31 mouse cellular contexts compared by ENCODE assay signal in the genomic region with DNA sequence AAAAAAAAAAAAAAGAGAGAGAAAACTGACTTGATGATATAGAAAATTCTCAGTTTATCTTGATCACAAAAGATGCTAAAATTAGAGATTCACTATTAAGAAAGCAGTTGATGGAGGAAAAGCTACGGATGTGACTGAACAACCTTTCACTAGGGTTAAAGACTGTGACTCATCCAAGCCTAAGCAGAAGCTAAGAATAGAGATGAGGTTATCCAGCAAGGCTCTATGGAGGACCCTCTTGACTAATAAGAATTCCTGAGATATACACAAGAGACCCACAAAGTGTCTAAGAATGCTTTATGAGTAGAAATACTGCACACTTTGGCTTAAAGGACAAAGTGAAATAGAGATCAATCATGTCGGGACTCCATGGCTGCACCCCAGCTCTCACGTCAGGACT. TPM values are rescaled to one million over a fixed set of nuclear protein-coding genes. Genes with fewer than 3 reads are reported as not detected.
A peak's percentile ranks its signal among the peaks of the same experiment; 100 is the strongest.
DNase-seq lines count a peak whose midpoint lies in the region; ATAC-seq and TF ChIP-seq lines count a peak whose summit lies in the region.
"Had no signal": no experiment of that assay in that cellular context is flagged by ENCODE, and none has a peak within 500 bp of the region (broad histone marks: within the 10 kb centered on the region; RNA-seq: fewer than 3 reads in every experiment).

No protein-coding gene starts in this region.

- H3K4me3 ChIP-seq in heart, postnatal 0 days (ENCODE audit: low read depth, low read length) = no peak overlapping the region
- H3K4me3 ChIP-seq in heart, adult 2 months = no peak overlapping the region
- H3K4me3 ChIP-seq in embryonic fibroblast, embryonic 13.5 days (ENCODE audit: insufficient read depth, low read length) = no peak overlapping the region
- no peak overlapping the region for H3K4me3 ChIP-seq in olfactory bulb, adult 2 months (ENCODE audit: insufficient read depth, low read depth, low read length)
- H3K4me3 ChIP-seq in midbrain, embryonic 11.5 days (ENCODE audit: low read depth, low read length) = no peak overlapping the region
- H3K4me3 ChIP-seq in midbrain, embryonic 14.5 days (replicated peaks; ENCODE audit: low read depth, low read length) = no peak overlapping the region
- no peak overlapping the region for H3K4me3 ChIP-seq in midbrain, embryonic 15.5 days
- H3K4me3 ChIP-seq: embryonic facial prominence, embryonic 12.5 days; embryonic facial prominence, embryonic 15.5 days; erythroblast, embryonic 14.5 days; forebrain, embryonic 12.5 days; forebrain, embryonic 15.5 days; hindbrain, embryonic 12.5 days; hindbrain, embryonic 15.5 days had no signal

- TF ChIP-seq CTCF in heart, postnatal 0 days (IDR thresholded peaks at IDR 0.05; ENCODE audit: low read depth) = no peak
- no peak for TF ChIP-seq CTCF in heart, adult 2 months (IDR thresholded peaks at IDR 0.05)
- TF ChIP-seq CTCF in embryonic fibroblast, embryonic 13.5 days (IDR thresholded peaks at IDR 0.05; ENCODE audit: borderline replicate concordance, insufficient read depth, low read length) = no peak
- no peak for TF ChIP-seq CTCF in olfactory bulb, adult 2 months (IDR thresholded peaks at IDR 0.05; ENCODE audit: insufficient read depth, low read depth, low read length)

- intact Hi-C loops in heart, adult 2 months (cut with DNase I) = no loop called here

- no peak overlapping the region for H3K4me2 ChIP-seq in heart, postnatal 0 days (ENCODE audit: low read depth, low read length)
- H3K4me2 ChIP-seq in midbrain, embryonic 11.5 days = no peak overlapping the region
- no peak overlapping the region for H3K4me2 ChIP-seq in midbrain, embryonic 14.5 days (ENCODE audit: low read length)
- H3K4me2 ChIP-seq in midbrain, embryonic 15.5 days = no peak overlapping the region
- H3K4me2 ChIP-seq: embryonic facial prominence, embryonic 12.5 days; embryonic facial prominence, embryonic 15.5 days; forebrain, embryonic 12.5 days; forebrain, embryonic 15.5 days; heart, embryonic 11.5 days; hindbrain, embryonic 12.5 days; hindbrain, embryonic 15.5 days had no signal

- H3K36me3 ChIP-seq in heart, postnatal 0 days (replicated peaks; ENCODE audit: control insufficient read depth, insufficient read depth, low read length) = no peaks in the 10 kb centered on the region; the same call in 1 of the 2 replicates
- no peaks in the 10 kb centered on the region for H3K36me3 ChIP-seq in heart, adult 2 months (ENCODE audit: control insufficient read depth, insufficient read depth, low read length)
- H3K36me3 ChIP-seq in midbrain, embryonic 11.5 days (ENCODE audit: control insufficient read depth, insufficient read depth, low read length) = no peaks in the 10 kb centered on the region
- H3K36me3 ChIP-seq in midbrain, embryonic 14.5 days (ENCODE audit: control insufficient read depth, insufficient read depth, low read length) = no peaks in the 10 kb centered on the region
- no peaks in the 10 kb centered on the region for H3K36me3 ChIP-seq in midbrain, embryonic 15.5 days (replicated peaks)
- H3K36me3 ChIP-seq: embryonic facial prominence, embryonic 12.5 days; embryonic facial prominence, embryonic 15.5 days; forebrain, embryonic 15.5 days; hindbrain, embryonic 12.5 days; hindbrain, embryonic 15.5 days had no signal

- TF ChIP-seq EP300 in heart, postnatal 0 days (IDR thresholded peaks at IDR 0.05; ENCODE audit: low read depth) = no peak
- no peak for TF ChIP-seq EP300 in heart, adult 2 months (IDR thresholded peaks at IDR 0.05; ENCODE audit: insufficient read depth, low read depth, low read length)

- H3K9me3 ChIP-seq in heart, postnatal 0 days (replicated peaks; ENCODE audit: control insufficient read depth, low read length) = no peaks in the 10 kb centered on the region
- no peaks in the 10 kb centered on the region for H3K9me3 ChIP-seq in midbrain, embryonic 11.5 days (ENCODE audit: control insufficient read depth, low read length)
- no peaks in the 10 kb centered on the region for H3K9me3 ChIP-seq in midbrain, embryonic 14.5 days (ENCODE audit: control insufficient read depth, low read length)
- H3K9me3 ChIP-seq in midbrain, embryonic 15.5 days = no peaks in the 10 kb centered on the region
- H3K9me3 ChIP-seq: embryonic facial prominence, embryonic 12.5 days; embryonic facial prominence, embryonic 15.5 days; forebrain, embryonic 12.5 days; forebrain, embryonic 15.5 days; hindbrain, embryonic 12.5 days; hindbrain, embryonic 15.5 days had no signal

- 41% methylated on average over 3 of the region's 3 CpGs for WGBS in heart, postnatal 0 days
- WGBS in heart, adult 2 months = 58% methylated on average over 3 of the region's 3 CpGs
- 71% methylated on average over 3 of the region's 3 CpGs for WGBS in olfactory bulb, adult 2 months
- 95% methylated on average over 3 of the region's 3 CpGs for WGBS in midbrain, embryonic 11.5 days
- WGBS in midbrain, embryonic 14.5 days = 97% methylated on average over 3 of the region's 3 CpGs
- 92% methylated on average over 3 of the region's 3 CpGs for WGBS in midbrain, embryonic 15.5 days

- peak; percentile 34 for DNase-seq in heart, postnatal 0 days (ENCODE audit: low spot score)
- no peak for DNase-seq in heart, adult 2 months
- peak; percentile 79 for DNase-seq in 416B (ENCODE audit: low read depth)
- no peak for DNase-seq in midbrain, embryonic 11.5 days (ENCODE audit: low spot score, missing footprints)
- DNase-seq in midbrain, embryonic 14.5 days = no peak
- DNase-seq: adrenal gland, adult 8-10 months; adrenal gland, postnatal 25 days; cerebellum, adult 18-20 months; cerebellum, adult 9-10 months; cerebellum, postnatal 14 days; gastrocnemius, postnatal 10 days; gastrocnemius, postnatal 36 days; kidney, adult 11 months had no signal

- H3K4me1 ChIP-seq in heart, postnatal 0 days (ENCODE audit: control insufficient read depth, insufficient read depth) = peaks cover 32% of the 10 kb centered on the region
- peaks cover 6% of the 10 kb centered on the region for H3K4me1 ChIP-seq in heart, adult 2 months (ENCODE audit: control insufficient read depth, insufficient read depth, low read length)
- peaks cover 24% of the 10 kb centered on the region for H3K4me1 ChIP-seq in embryonic fibroblast, embryonic 13.5 days (ENCODE audit: control insufficient read depth, insufficient read depth, low read length)
- peaks cover 20% of the 10 kb centered on the region for H3K4me1 ChIP-seq in olfactory bulb, adult 2 months (ENCODE audit: control insufficient read depth, insufficient read depth, low read length)
- no peaks in the 10 kb centered on the region for H3K4me1 ChIP-seq in midbrain, embryonic 11.5 days (ENCODE audit: control insufficient read depth, insufficient read depth, low read length)
- 0 out of 2 replicates have a peak, but pooled peaks cover 3% of the 10 kb centered on the region for H3K4me1 ChIP-seq in midbrain, embryonic 14.5 days (ENCODE audit: control insufficient read depth, insufficient read depth, low read length)
- H3K4me1 ChIP-seq in midbrain, embryonic 15.5 days = peaks cover 6% of the 10 kb centered on the region; the same call in 1 of the 2 replicates
- H3K4me1 ChIP-seq: embryonic facial prominence, embryonic 12.5 days; forebrain, embryonic 12.5 days had no signal

- no peak overlapping the region for H3K27ac ChIP-seq in heart, postnatal 0 days (ENCODE audit: low read depth)
- no peak overlapping the region for H3K27ac ChIP-seq in heart, adult 2 months
- peak overlapping the region; percentile 19; the same call in 1 of the 2 replicates for H3K27ac ChIP-seq in embryonic fibroblast, embryonic 13.5 days (ENCODE audit: insufficient read depth, low read length)
- H3K27ac ChIP-seq in olfactory bulb, adult 2 months (ENCODE audit: insufficient read depth, low read depth, low read length) = 0 out of 2 replicates have a peak overlapping the region, but pooled peaks have one; percentile 33
- no peak overlapping the region for H3K27ac ChIP-seq in midbrain, embryonic 11.5 days (ENCODE audit: low read depth, low read length)
- H3K27ac ChIP-seq in midbrain, embryonic 14.5 days (replicated peaks; ENCODE audit: low read depth, low read length) = no peak overlapping the region
- H3K27ac ChIP-seq in midbrain, embryonic 15.5 days = no peak overlapping the region
- H3K27ac ChIP-seq: embryonic facial prominence, embryonic 12.5 days; embryonic facial prominence, embryonic 15.5 days; forebrain, embryonic 12.5 days; forebrain, embryonic 15.5 days; hindbrain, embryonic 12.5 days; hindbrain, embryonic 15.5 days had no signal

- no peak for ATAC-seq in heart, postnatal 0 days (ENCODE audit: insufficient read depth, low read depth)
- ATAC-seq in midbrain, embryonic 11.5 days (ENCODE audit: low FRiP score) = no peak
- no peak for ATAC-seq in midbrain, embryonic 14.5 days (ENCODE audit: low FRiP score, low TSS enrichment)
- no peak for ATAC-seq in midbrain, embryonic 15.5 days (replicated peaks)
- ATAC-seq: activated CD4-positive, CD25-positive, alpha-beta regulatory T cell, adult 4 months; forebrain, embryonic 15.5 days had no signal

- H3K27me3 ChIP-seq in heart, postnatal 0 days (ENCODE audit: control insufficient read depth, insufficient read depth, low read length) = no peaks in the 10 kb centered on the region
- no peaks in the 10 kb centered on the region for H3K27me3 ChIP-seq in heart, adult 2 months (ENCODE audit: control insufficient read depth, insufficient read depth, low read length)
- no peaks in the 10 kb centered on the region for H3K27me3 ChIP-seq in midbrain, embryonic 11.5 days (ENCODE audit: control insufficient read depth, insufficient read depth, low read length)
- no peaks in the 10 kb centered on the region for H3K27me3 ChIP-seq in midbrain, embryonic 14.5 days (ENCODE audit: control insufficient read depth, insufficient read depth, low read length)
- H3K27me3 ChIP-seq in midbrain, embryonic 15.5 days (replicated peaks) = no peaks in the 10 kb centered on the region
- H3K27me3 ChIP-seq: embryonic facial prominence, embryonic 12.5 days; embryonic facial prominence, embryonic 15.5 days; forebrain, embryonic 12.5 days; forebrain, embryonic 15.5 days; hindbrain, embryonic 12.5 days; hindbrain, embryonic 15.5 days had no signal

- 0 out of 2 replicates have a peak, but pooled peaks cover 1% of the 10 kb centered on the region for H3K79me2 ChIP-seq in heart, adult 2 months (replicated peaks; ENCODE audit: control insufficient read depth, insufficient read depth, low read length)

- TF ChIP-seq POLR2A in heart, adult 2 months (IDR thresholded peaks at IDR 0.05; ENCODE audit: insufficient read depth, low read depth, low read length) = no peak
- no peak for TF ChIP-seq POLR2A in embryonic fibroblast, embryonic 13.5 days (IDR thresholded peaks at IDR 0.05; ENCODE audit: low read depth, low read length)
- TF ChIP-seq POLR2A in olfactory bulb, adult 2 months (IDR thresholded peaks at IDR 0.05; ENCODE audit: insufficient read depth, low read depth, low read length) = no peak

- H3K9ac ChIP-seq in heart, postnatal 0 days (replicated peaks; ENCODE audit: low read depth, low read length) = no peak overlapping the region
- no peak overlapping the region for H3K9ac ChIP-seq in heart, adult 2 months (ENCODE audit: low read depth, low read length)
- H3K9ac ChIP-seq in midbrain, embryonic 11.5 days (ENCODE audit: low read length) = no peak overlapping the region
- H3K9ac ChIP-seq in midbrain, embryonic 14.5 days (replicated peaks; ENCODE audit: low read length) = no peak overlapping the region
- H3K9ac ChIP-seq in midbrain, embryonic 15.5 days = no peak overlapping the region
- H3K9ac ChIP-seq: embryonic facial prominence, embryonic 12.5 days; embryonic facial prominence, embryonic 15.5 days; forebrain, embryonic 12.5 days; forebrain, embryonic 15.5 days; hindbrain, embryonic 12.5 days; hindbrain, embryonic 15.5 days had no signal

RNA-seq across cellular contexts. Expression of a gene that starts 14.9 kb away (rescaled TPM):
- total RNA-seq in heart, postnatal 0 days (2014; rRNA removed; ENCODE audit: low replicate concordance) = 11.4 and 26.0 TPM in 2 replicates
- 4.9 and 5.8 TPM in 2 replicates for polyA plus RNA-seq in heart, postnatal 0 days (2015; fragmentation: Nextera tagmentation; extraction: Ambion mirVana)
- total RNA-seq in heart, adult 2 months (2021) = 10 to 100 TPM in 1 of 2 experiments, 1 to 10 TPM in 1; 7.2 to 11.0 TPM
- polyA plus RNA-seq in heart, adult 2 months (2012; rRNA removed) = 9.0 and 9.6 TPM in 2 replicates
- 36.6 and 38.4 TPM in 2 replicates for polyA plus RNA-seq in embryonic fibroblast, embryonic 13.5 days (2011; ENCODE audit: insufficient read length, low read depth, missing spikeins)
- polyA plus RNA-seq in olfactory bulb, adult 2 months (2012; ENCODE audit: insufficient read depth, insufficient read length, low replicate concordance, missing spikeins) = not detected in 2 replicates
- polyA plus RNA-seq in midbrain, embryonic 11.5 days (2014; fragmentation: Nextera tagmentation; extraction: Ambion mirVana) = 20.7 and 21.8 TPM in 2 replicates
- 25.4 and 34.0 TPM in 2 replicates for polyA plus RNA-seq in midbrain, embryonic 14.5 days (2014; fragmentation: Nextera tagmentation; extraction: Ambion mirVana)
- polyA plus RNA-seq in midbrain, embryonic 15.5 days (2015; fragmentation: Nextera tagmentation; extraction: Ambion mirVana) = 29.6 and 34.4 TPM in 2 replicates

RNA-seq across cellular contexts. Expression of a gene that starts 59.7 kb away (rescaled TPM):
- total RNA-seq in heart, postnatal 0 days (2014; rRNA removed; ENCODE audit: low replicate concordance) = 4.2 TPM in 1 of 2 replicates, not detected in the other
- polyA plus RNA-seq in heart, postnatal 0 days (2015; fragmentation: Nextera tagmentation; extraction: Ambion mirVana) = not detected in 2 replicates
- total RNA-seq in heart, adult 2 months (2021) = not detected
- polyA plus RNA-seq in heart, adult 2 months (2012; rRNA removed) = not detected in 2 replicates
- polyA plus RNA-seq in embryonic fibroblast, embryonic 13.5 days (2011; ENCODE audit: insufficient read length, low read depth, missing spikeins) = 0.75 and 1.1 TPM in 2 replicates
- not detected in 2 replicates for polyA plus RNA-seq in olfactory bulb, adult 2 months (2012; ENCODE audit: insufficient read depth, insufficient read length, low replicate concordance, missing spikeins)
- 0.44 and 0.74 TPM in 2 replicates for polyA plus RNA-seq in midbrain, embryonic 11.5 days (2014; fragmentation: Nextera tagmentation; extraction: Ambion mirVana)
- 3.2 and 4.9 TPM in 2 replicates for polyA plus RNA-seq in midbrain, embryonic 14.5 days (2014; fragmentation: Nextera tagmentation; extraction: Ambion mirVana)
- polyA plus RNA-seq in midbrain, embryonic 15.5 days (2015; fragmentation: Nextera tagmentation; extraction: Ambion mirVana) = 5.3 and 5.8 TPM in 2 replicates
- total RNA-seq: common myeloid progenitor, adult 5-6 weeks; granulocyte monocyte progenitor cell, adult 5-6 weeks; heart, adult 8-10 months; heart, postnatal 25 days; hematopoietic stem cell, adult 5-6 weeks; MEL had no signal
- polyA plus RNA-seq: erythroblast, embryonic 14.5 days; heart, embryonic 11.5 days had no signal

Comparison
In these comparisons a context has a peak if more than half of its experiments do, and no peak if none do; other contexts are left out.
1. DNase-seq: peak in heart, postnatal 0 days (single experiment) and 416B (single experiment); none in heart, adult 2 months (0 of 2), midbrain, embryonic 11.5 days (single experiment) and midbrain, embryonic 14.5 days (single experiment).
2. H3K27ac ChIP-seq: peak in embryonic fibroblast, embryonic 13.5 days (single experiment) and olfactory bulb, adult 2 months (single experiment); none in heart, postnatal 0 days (single experiment), heart, adult 2 months (single experiment), midbrain, embryonic 11.5 days (single experiment), midbrain, embryonic 14.5 days (single experiment) and midbrain, embryonic 15.5 days (single experiment).